Mouse (Mus musculus): Measurements from ENCODE around the gene Scamp4. TPM values are rescaled to one million over a fixed set of nuclear protein-coding genes. Genes with fewer than 3 reads are reported as not detected.

Scamp4 gene
- polyA plus RNA-seq, 1 experiment from 2014 or later: 65.9 TPM

- no peak overlapping the region for H3K4me3 ChIP-seq (ENCODE audit: control insufficient read depth in 1 of 2, insufficient read depth in 1 of 2, low read depth in 1 of 2, low read length in 2 of 2)
These were observed 4.2 kb downstream of the Scamp4 start for GRCm38 (mm10) chr10:80606737-80607350.

GRCm38 (mm10) chr10:80608435-80608834 lies 5.8 kb downstream of the Scamp4 start:
- no peaks in the 10 kb centered on the region for H3K27me3 ChIP-seq (ENCODE audit: control insufficient read depth, insufficient read depth, low read length)
- no peak overlapping the region for H3K4me2 ChIP-seq (ENCODE audit: low read length)
- H3K27ac ChIP-seq (replicated peaks in 1 of 2; ENCODE audit: control insufficient read depth in 1 of 2, insufficient read depth in 1 of 2, low read depth in 2 of 2, low read length in 2 of 2): no peak overlapping the region
- no peak for ATAC-seq (ENCODE audit: insufficient number of reproducible peaks, insufficient read depth, low FRiP score, low read depth)
- no peak overlapping the region for H3K9ac ChIP-seq (ENCODE audit: low read length)
- H3K4me3 ChIP-seq (ENCODE audit: control insufficient read depth in 1 of 2, insufficient read depth in 1 of 2, low read depth in 1 of 2, low read length in 2 of 2): no peak overlapping the region
- H3K36me3 ChIP-seq (ENCODE audit: control insufficient read depth, insufficient read depth, low read length): peaks cover 57% of the 10 kb centered on the region
- 89% methylated on average over 3 of the region's 3 CpGs for WGBS
- no peaks in the 10 kb centered on the region for H3K9me3 ChIP-seq (ENCODE audit: control insufficient read depth, low read length)
- peaks cover 5 to 7% of the 10 kb centered on the region in 2 experiments for H3K4me1 ChIP-seq (ENCODE audit: control insufficient read depth in 2 of 2, insufficient read depth in 2 of 2, low read length in 2 of 2)

More at GRCm38 (mm10) chr10:80606737-80607350, 4.2 kb downstream of the Scamp4 start:
- peaks cover 10 to 13% of the 10 kb centered on the region in 2 experiments for H3K4me1 ChIP-seq (ENCODE audit: control insufficient read depth in 2 of 2, insufficient read depth in 2 of 2, low read length in 2 of 2)
- H3K9me3 ChIP-seq (ENCODE audit: control insufficient read depth, low read length): no peaks in the 10 kb centered on the region
- 94% methylated on average over 34 of the region's 34 CpGs for WGBS
- ATAC-seq (ENCODE audit: insufficient number of reproducible peaks, insufficient read depth, low FRiP score, low read depth): no peak
- no peaks in the 10 kb centered on the region for H3K27me3 ChIP-seq (ENCODE audit: control insufficient read depth, insufficient read depth, low read length)
- no peak overlapping the region for H3K27ac ChIP-seq (replicated peaks in 1 of 2; ENCODE audit: control insufficient read depth in 1 of 2, insufficient read depth in 1 of 2, low read depth in 2 of 2, low read length in 2 of 2)
- H3K36me3 ChIP-seq (ENCODE audit: control insufficient read depth, insufficient read depth, low read length): peaks cover 41% of the 10 kb centered on the region
- H3K4me2 ChIP-seq (ENCODE audit: low read length): no peak overlapping the region
- no peak overlapping the region for H3K9ac ChIP-seq (ENCODE audit: low read length)

- Histone ChIP-seq H3K27me3 (ENCODE audit: control insufficient read depth, insufficient read depth, low read length) (no peaks in the 10 kb centered on the region), H3K4me2 (ENCODE audit: low read length) (no peak overlapping the region), H3K9ac (ENCODE audit: low read length) (no peak overlapping the region), H3K4me1 (ENCODE audit: control insufficient read depth in 2 of 2, insufficient read depth in 2 of 2, low read length in 2 of 2) (no peaks in the 10 kb centered on the region), H3K27ac (replicated peaks in 1 of 2; ENCODE audit: control insufficient read depth in 1 of 2, insufficient read depth in 1 of 2, low read depth in 2 of 2, low read length in 2 of 2) (no peak overlapping the region), H3K4me3 (ENCODE audit: control insufficient read depth in 1 of 2, insufficient read depth in 1 of 2, low read depth in 1 of 2, low read length in 2 of 2) (no peak overlapping the region), H3K9me3 (ENCODE audit: control insufficient read depth, low read length) (no peaks in the 10 kb centered on the region), H3K36me3 (ENCODE audit: control insufficient read depth, insufficient read depth, low read length) (peaks cover 66% of the 10 kb centered on the region)
- 90% methylated on average over 10 of the region's 10 CpGs for WGBS
- ATAC-seq (ENCODE audit: insufficient number of reproducible peaks, insufficient read depth, low FRiP score, low read depth): no peak
These were observed 6.7 kb downstream of the Scamp4 start for GRCm38 (mm10) chr10:80609269-80609924.

GRCm38 (mm10) chr10:80610116-80610785 lies 7.6 kb downstream of the Scamp4 start:
- H3K9me3 ChIP-seq (ENCODE audit: control insufficient read depth, low read length): no peaks in the 10 kb centered on the region
- H3K4me3 ChIP-seq (ENCODE audit: control insufficient read depth in 1 of 2, insufficient read depth in 1 of 2, low read depth in 1 of 2, low read length in 2 of 2): no peak overlapping the region
- no peaks in the 10 kb centered on the region for H3K4me1 ChIP-seq (ENCODE audit: control insufficient read depth in 2 of 2, insufficient read depth in 2 of 2, low read length in 2 of 2)
- no peak overlapping the region for H3K27ac ChIP-seq (replicated peaks in 1 of 2; ENCODE audit: control insufficient read depth in 1 of 2, insufficient read depth in 1 of 2, low read depth in 2 of 2, low read length in 2 of 2)
- H3K27me3 ChIP-seq (ENCODE audit: control insufficient read depth, insufficient read depth, low read length): no peaks in the 10 kb centered on the region
- no peak for ATAC-seq (ENCODE audit: insufficient number of reproducible peaks, insufficient read depth, low FRiP score, low read depth)
- H3K9ac ChIP-seq (ENCODE audit: low read length): no peak overlapping the region
- no peak overlapping the region for H3K4me2 ChIP-seq (ENCODE audit: low read length)
- 90% methylated on average over 9 of the region's 9 CpGs for WGBS
- peaks cover 75% of the 10 kb centered on the region for H3K36me3 ChIP-seq (ENCODE audit: control insufficient read depth, insufficient read depth, low read length)

GRCm38 (mm10) chr10:80611024-80611423 lies 8.4 kb downstream of the Scamp4 start:
- Histone ChIP-seq H3K27me3 (ENCODE audit: control insufficient read depth, insufficient read depth, low read length) (no peaks in the 10 kb centered on the region), H3K9me3 (ENCODE audit: control insufficient read depth, low read length) (no peaks in the 10 kb centered on the region), H3K4me1 (ENCODE audit: control insufficient read depth in 2 of 2, insufficient read depth in 2 of 2, low read length in 2 of 2) (no peaks in the 10 kb centered on the region), H3K4me2 (ENCODE audit: low read length) (no peak overlapping the region), H3K9ac (ENCODE audit: low read length) (no peak overlapping the region), H3K27ac (replicated peaks in 1 of 2; ENCODE audit: control insufficient read depth in 1 of 2, insufficient read depth in 1 of 2, low read depth in 2 of 2, low read length in 2 of 2) (no peak overlapping the region), H3K36me3 (ENCODE audit: control insufficient read depth, insufficient read depth, low read length) (peaks cover 83% of the 10 kb centered on the region), H3K4me3 (ENCODE audit: control insufficient read depth in 1 of 2, insufficient read depth in 1 of 2, low read depth in 1 of 2, low read length in 2 of 2) (no peak overlapping the region)
- no peak for ATAC-seq (ENCODE audit: insufficient number of reproducible peaks, insufficient read depth, low FRiP score, low read depth)
- WGBS: 68% methylated on average over 4 of the region's 4 CpGs

GRCm38 (mm10) chr10:80611905-80612304 lies 9.2 kb downstream of the Scamp4 start:
- Histone ChIP-seq H3K36me3 (ENCODE audit: control insufficient read depth, insufficient read depth, low read length) (peaks cover 77% of the 10 kb centered on the region), H3K4me3 (ENCODE audit: control insufficient read depth in 1 of 2, insufficient read depth in 1 of 2, low read depth in 1 of 2, low read length in 2 of 2) (no peak overlapping the region), H3K27me3 (ENCODE audit: control insufficient read depth, insufficient read depth, low read length) (no peaks in the 10 kb centered on the region), H3K9me3 (ENCODE audit: control insufficient read depth, low read length) (no peaks in the 10 kb centered on the region), H3K4me2 (ENCODE audit: low read length) (no peak overlapping the region), H3K27ac (replicated peaks in 1 of 2; ENCODE audit: control insufficient read depth in 1 of 2, insufficient read depth in 1 of 2, low read depth in 2 of 2, low read length in 2 of 2) (no peak overlapping the region), H3K9ac (ENCODE audit: low read length) (no peak overlapping the region), H3K4me1 (ENCODE audit: control insufficient read depth in 2 of 2, insufficient read depth in 2 of 2, low read length in 2 of 2) (no peaks in the 10 kb centered on the region)
- 94% methylated on average over 3 of the region's 3 CpGs for WGBS
- ATAC-seq (ENCODE audit: insufficient number of reproducible peaks, insufficient read depth, low FRiP score, low read depth): no peak

- H3K36me3 ChIP-seq (ENCODE audit: control insufficient read depth, insufficient read depth, low read length): peaks cover 58% of the 10 kb centered on the region
- no peak overlapping the region for H3K9ac ChIP-seq (ENCODE audit: low read length)
- H3K27me3 ChIP-seq (ENCODE audit: control insufficient read depth, insufficient read depth, low read length): no peaks in the 10 kb centered on the region
- no peak overlapping the region for H3K4me2 ChIP-seq (ENCODE audit: low read length)
- H3K9me3 ChIP-seq (ENCODE audit: control insufficient read depth, low read length): no peaks in the 10 kb centered on the region
- WGBS: 69% methylated on average over 3 of the region's 3 CpGs
- no peak overlapping the region for H3K4me3 ChIP-seq (ENCODE audit: control insufficient read depth in 1 of 2, insufficient read depth in 1 of 2, low read depth in 1 of 2, low read length in 2 of 2)
- no peak overlapping the region for H3K27ac ChIP-seq (replicated peaks in 1 of 2; ENCODE audit: control insufficient read depth in 1 of 2, insufficient read depth in 1 of 2, low read depth in 2 of 2, low read length in 2 of 2)
- ATAC-seq (ENCODE audit: insufficient number of reproducible peaks, insufficient read depth, low FRiP score, low read depth): no peak
- H3K4me1 ChIP-seq (ENCODE audit: control insufficient read depth in 2 of 2, insufficient read depth in 2 of 2, low read length in 2 of 2): peaks cover 0 to 3% of the 10 kb centered on the region in 2 experiments; a peak in 1 of 4 replicates
These were observed 11.1 kb downstream of the Scamp4 start for GRCm38 (mm10) chr10:80613821-80614220.

All from heart, embryonic 14.5 days (tissue).